Mouse (Mus musculus) liver, postnatal 0 days (tissue): ENCODE data around the gene Ttn.

Source experiments
- CTCF ChIP-seq: sonication (generic); IDR thresholded peaks from 2 replicates; pipeline ENCODE4 v1.5.1; 2016; ENCODE audit warnings: antibody characterized with exemption, low read depth
- EP300 ChIP-seq: IDR thresholded peaks from 2 replicates; pipeline ENCODE4 v1.6.1; 2016; ENCODE audit warnings: antibody characterized with exemption, low read depth, mild to moderate bottlenecking

- TF ChIP-seq CTCF (no peak), EP300 (no peak)
These were observed 310.1 kb downstream of the Ttn start for GRCm38 (mm10) chr2:76672134-76672745.
